In genomic region chr15:86309213-86309829, GRCm38 (mm10) we compare ENCODE assay signal across 11 mouse cellular contexts.
DNase-seq lines count a peak whose midpoint lies in the region; ATAC-seq and TF ChIP-seq lines count a peak whose summit lies in the region.
"Had no signal": no experiment of that assay in that cellular context is flagged by ENCODE, and none has a peak within 500 bp of the region (broad histone marks: within the 10 kb centered on the region; RNA-seq: fewer than 3 reads in every experiment).

No protein-coding gene starts in this region.

- H3K4me3 ChIP-seq in forebrain, embryonic 16.5 days (replicated peaks; ENCODE audit: low read length), result no peak overlapping the region
- H3K4me3 ChIP-seq in forebrain, embryonic 12.5 days (replicated peaks), result no peak overlapping the region
- H3K4me3 ChIP-seq in left cerebral cortex, adult 2 months, result no peak overlapping the region
- no peak overlapping the region for H3K4me3 ChIP-seq in heart, embryonic 10.5 days
- no peak overlapping the region for H3K4me3 ChIP-seq in midbrain, embryonic 13.5 days (replicated peaks)

- no peaks in the 10 kb centered on the region for H3K27me3 ChIP-seq in forebrain, embryonic 16.5 days (replicated peaks; ENCODE audit: control insufficient read depth, insufficient read depth, low read length)
- H3K27me3 ChIP-seq in forebrain, embryonic 12.5 days, result no peaks in the 10 kb centered on the region
- no peaks in the 10 kb centered on the region for H3K27me3 ChIP-seq in heart, embryonic 10.5 days (ENCODE audit: insufficient read depth, poor library complexity, severe bottlenecking)
- H3K27me3 ChIP-seq in midbrain, embryonic 13.5 days, result no peaks in the 10 kb centered on the region

- H3K27ac ChIP-seq in forebrain, embryonic 16.5 days (ENCODE audit: low read length), result no peak overlapping the region
- no peak overlapping the region for H3K27ac ChIP-seq in forebrain, embryonic 12.5 days
- peak overlapping the region; percentile 13; the same call in 1 of the 2 replicates for H3K27ac ChIP-seq in left cerebral cortex, adult 2 months
- H3K27ac ChIP-seq in heart, embryonic 10.5 days, result no peak overlapping the region
- H3K27ac ChIP-seq in midbrain, embryonic 13.5 days, result no peak overlapping the region
- H3K27ac ChIP-seq: stomach, postnatal 0 days had no signal

- H3K9me3 ChIP-seq in forebrain, embryonic 16.5 days (ENCODE audit: control insufficient read depth, low read length), result no peaks in the 10 kb centered on the region
- no peaks in the 10 kb centered on the region for H3K9me3 ChIP-seq in forebrain, embryonic 12.5 days
- no peaks in the 10 kb centered on the region for H3K9me3 ChIP-seq in heart, embryonic 10.5 days
- H3K9me3 ChIP-seq in midbrain, embryonic 13.5 days, result no peaks in the 10 kb centered on the region

- H3K9ac ChIP-seq in forebrain, embryonic 16.5 days (replicated peaks; ENCODE audit: low read depth, low read length), result no peak overlapping the region
- no peak overlapping the region for H3K9ac ChIP-seq in forebrain, embryonic 12.5 days
- no peak overlapping the region for H3K9ac ChIP-seq in midbrain, embryonic 13.5 days (replicated peaks)

- peak; percentile 60 for DNase-seq in cerebellum, adult 9-11 months
- DNase-seq in left cerebral cortex, adult 2 months (ENCODE audit: extremely low spot score in 1 of 2, low spot score in 2 of 2), result peak; percentile 31 to 56
- DNase-seq in telencephalon, adult 2 months (ENCODE audit: low read depth, low spot score), result peak; percentile 79
- DNase-seq in heart, embryonic 10.5 days (ENCODE audit: low spot score), result no peak
- no peak for DNase-seq in ovary, postnatal 36 days (ENCODE audit: low spot score)
- DNase-seq: adrenal gland, postnatal 25 days; kidney, adult 11 months had no signal

- no peaks in the 10 kb centered on the region; the same call in 1 of the 2 replicates for H3K4me1 ChIP-seq in forebrain, embryonic 16.5 days (replicated peaks; ENCODE audit: control insufficient read depth, insufficient read depth, low read length)
- no peaks in the 10 kb centered on the region for H3K4me1 ChIP-seq in forebrain, embryonic 12.5 days
- no peaks in the 10 kb centered on the region for H3K4me1 ChIP-seq in heart, embryonic 10.5 days
- no peaks in the 10 kb centered on the region for H3K4me1 ChIP-seq in midbrain, embryonic 13.5 days (replicated peaks)

- H3K4me2 ChIP-seq in forebrain, embryonic 16.5 days (ENCODE audit: low read length), result no peak overlapping the region
- H3K4me2 ChIP-seq in forebrain, embryonic 12.5 days, result no peak overlapping the region
- no peak overlapping the region for H3K4me2 ChIP-seq in midbrain, embryonic 13.5 days (replicated peaks)

- no peak for TF ChIP-seq CTCF in left cerebral cortex, adult 2 months (IDR thresholded peaks at IDR 0.05)

- intact Hi-C loops in left cerebral cortex, adult 2 months (cut with DNase I), result no loop called here

- H3K36me3 ChIP-seq in forebrain, embryonic 16.5 days (ENCODE audit: control insufficient read depth, insufficient read depth), result peaks cover 6% of the 10 kb centered on the region
- H3K36me3 ChIP-seq in forebrain, embryonic 12.5 days (replicated peaks), result peaks cover 6% of the 10 kb centered on the region; the same call in 1 of the 2 replicates
- H3K36me3 ChIP-seq in heart, embryonic 10.5 days, result peaks cover 11% of the 10 kb centered on the region
- H3K36me3 ChIP-seq in midbrain, embryonic 13.5 days, result peaks cover 6% of the 10 kb centered on the region

- WGBS in forebrain, embryonic 16.5 days, result 72% methylated on average over 5 of the region's 5 CpGs
- 84% methylated on average over 5 of the region's 5 CpGs for WGBS in forebrain, embryonic 12.5 days
- 89% methylated on average over 5 of the region's 5 CpGs for WGBS in heart, embryonic 10.5 days
- 87% methylated on average over 5 of the region's 5 CpGs for WGBS in midbrain, embryonic 13.5 days

- ATAC-seq in forebrain, embryonic 16.5 days, result peak; percentile 54
- ATAC-seq in forebrain, embryonic 12.5 days (ENCODE audit: low FRiP score), result no peak
- ATAC-seq in midbrain, embryonic 13.5 days, result no peak

Comparison
In these comparisons a context has a peak if more than half of its experiments do, and no peak if none do; other contexts are left out.
1. DNase-seq: peak in cerebellum, adult 9-11 months (single experiment), left cerebral cortex, adult 2 months (2 of 2) and telencephalon, adult 2 months (single experiment); none in heart, embryonic 10.5 days (single experiment) and ovary, postnatal 36 days (single experiment).